Mouse (Mus musculus) stomach, postnatal 0 days (tissue): ENCODE measurements at regions not wholly inside any gene's neighbourhood (a gene's known extent, or its start where the extent isn't known, plus 50 kb on each side); places are given as distances from the start of the nearest gene placed in this dataset.

ENCODE experiments used
- ATAC-seq: fragments of 200-750 bp; cut with Nextera tagmentation; 2 replicates; pipeline ENCODE4 v1.8.0; 2017; ENCODE audit not compliant: low FRiP score, low TSS enrichment
- DNase-seq: peaks from one replicate; pipeline ENCODE4 v3.0.0-alpha.2; 2016; ENCODE audit warnings: low spot score
- H3K27ac ChIP-seq: fragments of 300-500 bp; sonication (generic); replicated peaks from 2 replicates; pipeline ENCODE4 v1.5.1; 2014; ENCODE audit warnings: mild to moderate bottlenecking, control low read depth
- H3K27me3 ChIP-seq: fragments of 300-500 bp; sonication (generic); 2 replicates; pipeline ENCODE4 v1.6.1; 2014; ENCODE audit warnings: low read length; ENCODE audit not compliant: control insufficient read depth, insufficient read depth
- H3K36me3 ChIP-seq: fragments of 300-500 bp; sonication (generic); 2 replicates; pipeline ENCODE4 v1.6.1; 2014; ENCODE audit warnings: low read length, mixed read lengths; ENCODE audit not compliant: control insufficient read depth, insufficient read depth
- H3K4me1 ChIP-seq: fragments of 300-500 bp; sonication (generic); replicated peaks from 2 replicates; pipeline ENCODE4 v1.6.1; 2014; ENCODE audit warnings: antibody characterized with exemption; ENCODE audit not compliant: control insufficient read depth, insufficient read depth
- H3K4me2 ChIP-seq: fragments of 300-500 bp; sonication (generic); replicated peaks from 2 replicates; pipeline ENCODE4 v1.6.1; 2014; ENCODE audit warnings: low read depth, mild to moderate bottlenecking, control low read depth, moderate library complexity
- H3K4me3 ChIP-seq: fragments of 300-500 bp; sonication (generic); 2 replicates; pipeline ENCODE4 v1.5.1; 2014; ENCODE audit warnings: low read depth, low read length, control low read depth
- H3K9ac ChIP-seq: fragments of 300-500 bp; sonication (generic); 2 replicates; pipeline ENCODE4 v1.6.1; 2014; ENCODE audit warnings: mild to moderate bottlenecking, low read length, control low read depth, mixed read lengths
- H3K9me3 ChIP-seq: fragments of 300-500 bp; sonication (generic); 2 replicates; pipeline ENCODE4 v1.6.1; 2016; ENCODE audit warnings: low read length; ENCODE audit not compliant: control insufficient read depth
- CTCF ChIP-seq: IDR thresholded peaks from 2 replicates; pipeline ENCODE4 v1.5.1; 2016; ENCODE audit warnings: antibody characterized with exemption, low read depth, mild to moderate bottlenecking, moderate library complexity
- EP300 ChIP-seq: optimal IDR thresholded peaks from 2 replicates; pipeline ENCODE3; 2016; ENCODE audit warnings: antibody characterized with exemption
- WGBS: fragments of 180-500 bp; shearing (Covaris S2); extraction: QIAGEN DNeasy Blood & Tissue Kit; methylation state at CpG from one replicate; pipeline ENCODE4 v1.1.7; 2014; 5-methylcytosine and 5-hydroxymethylcytosine counted together

GRCm38 (mm10) chr9:90533372-90533771 is 262.8 kb upstream of the Tbc1d2b start:
- Histone ChIP-seq H3K36me3 (no peaks in the 10 kb centered on the region), H3K9ac (no peak overlapping the region), H3K4me3 (no peak overlapping the region), H3K9me3 (no peaks in the 10 kb centered on the region), H3K27ac (no peak overlapping the region), H3K4me2 (no peak overlapping the region), H3K27me3 (no peaks in the 10 kb centered on the region), H3K4me1 (no peaks in the 10 kb centered on the region)
- DNase-seq (no peak), ATAC-seq (no peak)
- TF ChIP-seq CTCF (no peak), EP300 (no peak)

DNA sequence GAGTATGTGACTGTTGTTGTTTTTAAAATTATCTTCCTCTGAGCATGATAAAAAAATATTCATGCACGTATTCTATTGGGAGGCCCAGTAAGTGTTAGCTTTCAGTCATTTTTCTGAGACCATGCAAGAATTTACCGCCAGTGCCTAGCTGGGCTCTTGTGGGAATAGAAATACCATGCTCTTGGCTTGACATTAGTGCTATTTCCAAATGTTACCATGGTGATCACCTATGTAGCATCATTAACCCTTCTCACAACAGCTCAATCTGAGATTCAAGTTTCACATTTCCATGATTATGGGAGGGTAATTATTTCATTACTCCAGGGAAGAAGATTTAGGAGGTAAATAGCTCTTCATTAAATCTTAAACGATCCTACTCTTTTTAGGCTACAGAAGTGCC is 250.6 kb upstream of the Tbc1d2b start:
- H3K9ac ChIP-seq = no peak overlapping the region
- WGBS = 88% methylated on average over 3 of the region's 3 CpGs
- DNase-seq (no peak), ATAC-seq (no peak)
- H3K36me3 ChIP-seq = no peaks in the 10 kb centered on the region
- no peaks in the 10 kb centered on the region for H3K27me3 ChIP-seq
- no peak overlapping the region for H3K4me3 ChIP-seq
- no peaks in the 10 kb centered on the region for H3K4me1 ChIP-seq
- H3K4me2 ChIP-seq = no peak overlapping the region
- no peak overlapping the region for H3K27ac ChIP-seq
- H3K9me3 ChIP-seq = no peaks in the 10 kb centered on the region
- TF ChIP-seq EP300 (no peak), CTCF (no peak)

DNA sequence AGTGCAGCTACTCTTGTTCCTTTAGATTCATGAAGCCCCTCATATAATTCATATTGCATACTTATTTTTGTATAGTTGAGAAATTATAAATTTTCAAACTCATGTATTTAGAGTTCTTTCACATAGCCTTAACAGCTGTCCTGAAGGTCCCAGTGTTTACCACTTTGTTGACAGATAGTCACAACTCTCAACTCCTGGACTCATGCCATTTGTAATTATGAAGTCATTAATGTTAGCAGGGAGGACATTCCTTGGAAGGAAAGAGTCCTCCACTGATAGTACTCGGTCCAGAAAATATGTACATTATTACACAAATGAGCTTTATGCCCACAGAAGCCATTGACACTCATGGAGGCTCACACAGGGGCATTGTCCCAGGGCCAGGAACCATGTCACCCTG is 224.3 kb upstream of the Tbc1d2b start:
- H3K9ac ChIP-seq = no peak overlapping the region
- H3K9me3 ChIP-seq = no peaks in the 10 kb centered on the region
- H3K27me3 ChIP-seq = no peaks in the 10 kb centered on the region
- DNase-seq = no peak
- no peak for ATAC-seq
- no peaks in the 10 kb centered on the region for H3K4me1 ChIP-seq
- no peak for TF ChIP-seq CTCF
- TF ChIP-seq EP300 = no peak
- H3K27ac ChIP-seq = no peak overlapping the region
- 32% methylated on average over 1 of the region's 1 CpGs for WGBS
- H3K36me3 ChIP-seq = no peaks in the 10 kb centered on the region
- no peak overlapping the region for H3K4me3 ChIP-seq
- no peak overlapping the region for H3K4me2 ChIP-seq

GRCm38 (mm10) chr9:90490561-90491152 is 220.1 kb upstream of the Tbc1d2b start:
- Histone ChIP-seq H3K4me2 (no peak overlapping the region), H3K4me3 (no peak overlapping the region), H3K4me1 (no peaks in the 10 kb centered on the region)

DNA sequence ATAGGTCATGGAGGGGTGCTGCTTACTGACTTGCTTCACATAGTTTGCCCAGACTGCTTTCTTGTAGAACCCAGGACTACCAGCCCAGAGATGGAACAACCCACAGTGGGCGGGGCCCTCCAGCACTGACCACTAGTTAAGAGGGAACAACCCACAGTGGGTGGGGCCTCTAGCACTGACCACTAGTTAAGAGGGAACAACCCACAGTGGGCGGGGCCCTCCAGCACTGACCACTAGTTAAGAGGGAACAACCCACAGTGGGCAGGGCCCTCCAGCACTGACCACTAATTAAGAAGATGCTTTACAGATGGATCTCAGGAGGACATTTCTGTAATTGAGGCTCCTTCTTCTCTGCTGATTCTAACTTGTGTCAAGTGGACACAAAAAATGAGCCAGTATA is 180.0 kb upstream of the Tbc1d2b start:
- no peak for ATAC-seq
- DNase-seq = no peak

More at GRCm38 (mm10) chr9:90490561-90491152, 220.1 kb upstream of the Tbc1d2b start:
- H3K9me3 ChIP-seq = no peaks in the 10 kb centered on the region
- no peak overlapping the region for H3K9ac ChIP-seq
- no peak for ATAC-seq
- H3K36me3 ChIP-seq = no peaks in the 10 kb centered on the region
- H3K27me3 ChIP-seq = no peaks in the 10 kb centered on the region
- TF ChIP-seq CTCF (no peak), EP300 (no peak)
- H3K27ac ChIP-seq = no peak overlapping the region
- DNase-seq = no peak
- 64% methylated on average over 7 of the region's 7 CpGs for WGBS

GRCm38 (mm10) chr9:90446957-90447356 is 176.4 kb upstream of the Tbc1d2b start:
- no peak overlapping the region for H3K4me2 ChIP-seq
- no peaks in the 10 kb centered on the region for H3K27me3 ChIP-seq
- H3K36me3 ChIP-seq = no peaks in the 10 kb centered on the region
- no peaks in the 10 kb centered on the region for H3K9me3 ChIP-seq
- no peak for DNase-seq
- H3K4me1 ChIP-seq = no peaks in the 10 kb centered on the region
- no peak overlapping the region for H3K9ac ChIP-seq
- TF ChIP-seq CTCF (peak; percentile 81), EP300 (no peak)
- ATAC-seq = no peak
- H3K4me3 ChIP-seq = no peak overlapping the region
- WGBS = 12% methylated on average over 4 of the region's 4 CpGs
- no peak overlapping the region for H3K27ac ChIP-seq

More for the DNA sequence above, 180.0 kb upstream of the Tbc1d2b start:
- TF ChIP-seq EP300 (no peak), CTCF (no peak)
- H3K4me1 ChIP-seq = no peaks in the 10 kb centered on the region
- H3K4me3 ChIP-seq = no peak overlapping the region
- no peaks in the 10 kb centered on the region for H3K36me3 ChIP-seq
- no peaks in the 10 kb centered on the region for H3K27me3 ChIP-seq
- 94% methylated on average over 2 of the region's 2 CpGs for WGBS
- H3K4me2 ChIP-seq = no peak overlapping the region
- no peak overlapping the region for H3K27ac ChIP-seq
- no peaks in the 10 kb centered on the region for H3K9me3 ChIP-seq
- H3K9ac ChIP-seq = no peak overlapping the region
